Mouse (Mus musculus): ENCODE data around the gene Aifm2. TPM values are rescaled to one million over a fixed set of nuclear protein-coding genes. Genes with fewer than 3 reads are reported as not detected.

The Aifm2 gene
- polyA plus RNA-seq, 1 experiment: 7.9 TPM

GRCm38 (mm10) chr10:61745133-61745532 is 30.1 kb downstream of the Aifm2 start:
- TF ChIP-seq POLR2A (IDR thresholded peaks at IDR 0.05; ENCODE audit: borderline replicate concordance, extremely low read depth, insufficient read depth, insufficient read length, poor library complexity, severe bottlenecking) (no peak), CTCF (IDR thresholded peaks at IDR 0.05; ENCODE audit: borderline replicate concordance, extremely low read depth, insufficient read depth, insufficient read length) (peak; percentile 60)
- no peak for DNase-seq (ENCODE audit: low read depth)

DNA sequence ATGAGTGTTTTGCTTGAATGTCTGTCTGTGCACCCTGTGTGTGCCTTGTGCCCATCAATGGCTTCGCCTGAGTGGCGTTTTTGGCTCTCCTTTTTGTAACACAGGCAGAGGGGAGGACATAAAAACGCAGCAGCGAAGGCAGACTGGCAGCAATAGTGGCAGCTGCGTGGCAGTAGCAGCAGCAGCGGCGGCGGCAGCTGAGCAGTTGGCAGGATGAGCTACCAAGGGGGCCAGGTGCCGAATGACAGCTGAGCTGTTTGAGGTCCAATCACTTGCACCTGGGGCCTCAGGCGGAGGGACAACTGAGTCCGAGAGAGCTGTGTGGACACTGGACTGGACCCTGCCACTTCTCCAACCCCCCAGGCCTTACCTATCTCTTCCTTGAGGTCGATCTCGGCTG is 32.2 kb downstream of the Aifm2 start:
- TF ChIP-seq CTCF (IDR thresholded peaks at IDR 0.05; ENCODE audit: borderline replicate concordance, extremely low read depth, insufficient read depth, insufficient read length) (no peak), POLR2A (IDR thresholded peaks at IDR 0.05; ENCODE audit: borderline replicate concordance, extremely low read depth, insufficient read depth, insufficient read length, poor library complexity, severe bottlenecking) (no peak)
- DNase-seq (ENCODE audit: low read depth): peak; percentile 31

DNA sequence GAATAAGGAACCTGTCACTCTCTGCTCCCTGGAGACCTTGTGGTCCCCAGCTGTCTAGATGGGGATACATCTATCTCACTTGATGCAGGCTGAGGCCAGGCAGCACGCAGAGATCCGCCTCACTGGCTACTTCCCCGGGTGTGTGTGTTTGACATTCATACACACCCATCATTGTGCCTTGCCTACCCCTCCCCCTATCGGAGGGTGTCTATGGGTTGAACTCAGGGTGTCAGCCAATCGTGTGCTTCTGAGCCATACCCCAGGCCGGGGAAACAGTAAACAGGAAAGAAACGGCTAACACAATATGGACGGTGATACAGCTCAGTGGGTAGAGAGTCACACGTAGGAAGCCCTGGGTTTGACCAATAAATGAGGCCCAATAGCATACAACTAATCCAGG is 35.0 kb downstream of the Aifm2 start:
- no peak for TF ChIP-seq POLR2A (IDR thresholded peaks at IDR 0.05; ENCODE audit: borderline replicate concordance, extremely low read depth, insufficient read depth, insufficient read length, poor library complexity, severe bottlenecking)
- no peak for TF ChIP-seq CTCF (IDR thresholded peaks at IDR 0.05; ENCODE audit: borderline replicate concordance, extremely low read depth, insufficient read depth, insufficient read length)
- no peak for DNase-seq (ENCODE audit: low read depth)

- DNase-seq (ENCODE audit: low read depth): peak; percentile 29
- TF ChIP-seq CTCF (IDR thresholded peaks at IDR 0.05; ENCODE audit: borderline replicate concordance, extremely low read depth, insufficient read depth, insufficient read length) (no peak), POLR2A (IDR thresholded peaks at IDR 0.05; ENCODE audit: borderline replicate concordance, extremely low read depth, insufficient read depth, insufficient read length, poor library complexity, severe bottlenecking) (no peak)
Observed at GRCm38 (mm10) chr10:61751534-61752219, 36.6 kb downstream of the Aifm2 start.

DNA sequence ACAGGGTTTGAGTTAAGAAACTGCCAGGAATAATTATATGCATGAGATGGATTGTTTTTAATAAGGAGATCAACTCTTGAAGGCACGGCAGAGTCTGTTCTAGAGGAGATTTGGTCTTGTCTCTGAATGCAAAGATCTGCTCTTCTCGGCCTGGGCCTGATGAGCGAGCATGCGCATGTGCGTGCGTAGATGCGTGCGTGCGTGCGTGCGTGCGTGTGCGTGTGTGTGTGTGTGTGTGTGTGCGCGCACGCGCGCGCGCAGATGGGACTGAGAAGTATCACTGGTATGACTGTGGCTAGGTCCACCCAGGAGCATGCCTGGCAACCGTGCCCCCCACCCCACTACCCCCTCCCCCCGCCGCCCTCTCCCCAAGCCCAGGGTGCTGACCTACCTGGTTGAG is 38.0 kb downstream of the Aifm2 start:
- no peak for DNase-seq (ENCODE audit: low read depth)
- TF ChIP-seq POLR2A (IDR thresholded peaks at IDR 0.05; ENCODE audit: borderline replicate concordance, extremely low read depth, insufficient read depth, insufficient read length, poor library complexity, severe bottlenecking): no peak
- no peak for TF ChIP-seq CTCF (IDR thresholded peaks at IDR 0.05; ENCODE audit: borderline replicate concordance, extremely low read depth, insufficient read depth, insufficient read length)

DNA sequence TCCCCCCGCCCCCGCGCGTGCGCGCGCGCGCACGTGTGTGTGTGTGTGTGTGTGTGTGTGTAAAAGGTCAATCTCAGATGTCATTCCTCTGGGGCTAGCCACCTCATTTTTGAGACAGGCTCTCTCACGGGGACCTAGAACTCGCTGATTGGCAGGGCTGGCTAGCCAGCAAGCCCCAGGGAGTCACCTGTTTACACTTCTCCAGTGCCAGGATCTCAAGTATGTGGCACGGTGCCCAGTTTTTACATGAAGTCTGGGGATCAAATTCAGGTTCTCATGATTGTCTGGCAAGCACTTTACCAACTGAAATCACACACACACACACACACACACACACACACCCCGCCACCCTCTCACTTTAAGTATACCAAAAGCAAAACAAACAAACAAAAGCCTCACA is 42.0 kb downstream of the Aifm2 start:
- TF ChIP-seq CTCF (IDR thresholded peaks at IDR 0.05; ENCODE audit: borderline replicate concordance, extremely low read depth, insufficient read depth, insufficient read length) (no peak), POLR2A (IDR thresholded peaks at IDR 0.05; ENCODE audit: borderline replicate concordance, extremely low read depth, insufficient read depth, insufficient read length, poor library complexity, severe bottlenecking) (no peak)

GRCm38 (mm10) chr10:61758904-61759303 is 43.8 kb downstream of the Aifm2 start:
- DNase-seq (ENCODE audit: low read depth): no peak
- TF ChIP-seq CTCF (IDR thresholded peaks at IDR 0.05; ENCODE audit: borderline replicate concordance, extremely low read depth, insufficient read depth, insufficient read length) (no peak), POLR2A (IDR thresholded peaks at IDR 0.05; ENCODE audit: borderline replicate concordance, extremely low read depth, insufficient read depth, insufficient read length, poor library complexity, severe bottlenecking) (no peak)

More for the DNA sequence above, 42.0 kb downstream of the Aifm2 start:
- DNase-seq (ENCODE audit: low read depth): peak; percentile 45

GRCm38 (mm10) chr10:61759869-61760268 is 44.8 kb downstream of the Aifm2 start:
- TF ChIP-seq POLR2A (IDR thresholded peaks at IDR 0.05; ENCODE audit: borderline replicate concordance, extremely low read depth, insufficient read depth, insufficient read length, poor library complexity, severe bottlenecking): no peak
- no peak for TF ChIP-seq CTCF (IDR thresholded peaks at IDR 0.05; ENCODE audit: borderline replicate concordance, extremely low read depth, insufficient read depth, insufficient read length)
- peak; percentile 25 for DNase-seq (ENCODE audit: low read depth)

GRCm38 (mm10) chr10:61764689-61765088 is 49.6 kb downstream of the Aifm2 start:
- no peak for DNase-seq (ENCODE audit: low read depth)
- TF ChIP-seq CTCF (IDR thresholded peaks at IDR 0.05; ENCODE audit: borderline replicate concordance, extremely low read depth, insufficient read depth, insufficient read length) (no peak), POLR2A (IDR thresholded peaks at IDR 0.05; ENCODE audit: borderline replicate concordance, extremely low read depth, insufficient read depth, insufficient read length, poor library complexity, severe bottlenecking) (no peak)

DNA sequence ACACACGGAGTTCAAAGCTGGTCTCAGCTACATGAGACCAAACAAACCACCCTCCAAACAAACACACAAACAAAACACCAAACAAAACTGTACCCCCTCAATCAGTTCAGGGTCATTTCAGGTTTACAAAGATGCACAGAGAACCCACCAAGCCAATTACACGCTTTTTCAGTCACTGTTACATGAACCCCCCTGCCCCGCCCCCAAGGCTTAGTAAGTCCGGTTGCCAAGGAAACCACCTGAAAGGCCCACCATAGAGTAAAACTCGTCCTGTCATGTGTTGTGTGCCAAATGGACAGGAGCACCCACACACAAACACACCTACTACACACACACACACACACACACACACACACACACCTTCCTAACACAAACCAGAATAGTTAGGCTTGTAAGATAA is 50.5 kb downstream of the Aifm2 start:
- DNase-seq (ENCODE audit: low read depth): peak; percentile 76
- TF ChIP-seq POLR2A (IDR thresholded peaks at IDR 0.05; ENCODE audit: borderline replicate concordance, extremely low read depth, insufficient read depth, insufficient read length, poor library complexity, severe bottlenecking): no peak
- no peak for TF ChIP-seq CTCF (IDR thresholded peaks at IDR 0.05; ENCODE audit: borderline replicate concordance, extremely low read depth, insufficient read depth, insufficient read length)

DNA sequence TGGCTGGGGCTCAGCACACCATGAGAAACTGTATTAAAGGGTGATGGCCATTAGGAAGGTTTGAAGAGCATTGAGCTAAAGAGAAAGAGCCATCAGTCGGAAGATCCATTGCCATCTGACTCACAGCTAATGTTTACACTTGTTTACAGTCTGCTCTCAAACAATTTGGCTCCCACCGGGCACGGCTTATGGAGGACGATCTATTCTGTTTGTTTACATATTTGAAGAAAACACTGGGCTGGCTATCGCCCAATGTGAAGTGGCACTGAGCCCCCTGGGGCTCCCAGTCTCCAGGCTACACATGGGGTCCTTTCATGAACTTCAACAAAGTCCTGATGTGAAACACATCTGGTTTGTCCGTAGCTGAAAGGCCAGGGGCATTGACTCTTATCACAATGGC is 51.7 kb downstream of the Aifm2 start:
- no peak for DNase-seq (ENCODE audit: low read depth)
- no peak for TF ChIP-seq POLR2A (IDR thresholded peaks at IDR 0.05; ENCODE audit: borderline replicate concordance, extremely low read depth, insufficient read depth, insufficient read length, poor library complexity, severe bottlenecking)

DNA sequence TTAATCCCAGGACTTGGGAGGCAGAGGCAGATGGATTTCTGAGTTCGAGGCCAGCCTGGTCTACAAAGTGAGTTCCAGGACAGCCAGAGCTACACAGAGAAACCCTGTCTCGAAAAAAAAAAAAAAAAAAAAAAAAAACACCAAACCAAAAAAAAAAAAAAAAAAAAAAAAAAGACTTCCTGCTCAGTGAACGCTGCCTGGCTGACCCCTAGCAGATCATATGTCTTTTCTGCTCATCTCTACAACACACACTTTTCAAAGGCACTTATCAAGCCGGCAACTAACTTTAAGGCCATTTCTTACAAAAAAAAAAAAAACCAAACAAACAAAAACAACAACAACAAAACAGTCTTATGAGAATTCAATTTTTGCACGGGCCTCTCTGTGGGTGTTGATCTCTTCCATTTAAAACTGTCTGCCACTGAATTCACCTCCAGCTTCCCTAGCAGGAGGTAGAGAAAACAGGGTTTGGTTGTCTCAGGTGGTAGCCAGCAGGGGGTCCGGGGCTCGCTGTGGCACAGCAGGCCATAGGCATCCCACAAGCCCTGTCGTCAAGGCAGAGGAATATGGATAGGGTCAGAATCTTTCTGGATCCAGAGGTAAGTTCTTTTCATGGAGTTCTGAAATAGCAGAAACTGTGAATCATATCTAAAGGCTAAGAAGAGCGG is 66.5 kb downstream of the Aifm2 start:
- peak; percentile 28 for DNase-seq (ENCODE audit: low read depth)

More for the DNA sequence above, 66.5 kb downstream of the Aifm2 start:
- no peak for TF ChIP-seq POLR2A (IDR thresholded peaks at IDR 0.05; ENCODE audit: borderline replicate concordance, extremely low read depth, insufficient read depth, insufficient read length, poor library complexity, severe bottlenecking)
- TF ChIP-seq CTCF (IDR thresholded peaks at IDR 0.05; ENCODE audit: borderline replicate concordance, extremely low read depth, insufficient read depth, insufficient read length): no peak
